Mouse (Mus musculus) erythroblast, embryonic 14.5 days (primary cell): Measurements from ENCODE around the gene Gm867. TPM values are rescaled to one million over a fixed set of nuclear protein-coding genes. Genes with fewer than 3 reads are reported as not detected.

Experiments
- H3K27me3 ChIP-seq: 2 replicates; pipeline ENCODE4 v1.6.1; 2012; ENCODE audit warnings: inconsistent platforms; ENCODE audit not compliant: control insufficient read depth
- H3K36me3 ChIP-seq: 2 replicates; pipeline ENCODE4 v1.6.1; 2012; ENCODE audit warnings: mild to moderate bottlenecking, inconsistent platforms; ENCODE audit not compliant: control insufficient read depth
- H3K4me1 ChIP-seq: 2 replicates; pipeline ENCODE4 v1.6.1; 2012; ENCODE audit warnings: inconsistent platforms; ENCODE audit not compliant: control insufficient read depth
- H3K4me3 ChIP-seq: replicated peaks from 2 replicates; pipeline ENCODE3; 2012; ENCODE audit warnings: moderate library complexity, mild to moderate bottlenecking, inconsistent platforms
- H3K9me3 ChIP-seq: 2 replicates; pipeline ENCODE4 v1.6.1; 2012; ENCODE audit warnings: low read length, inconsistent platforms, mixed read lengths; ENCODE audit not compliant: control insufficient read depth
- GATA1 ChIP-seq: IDR thresholded peaks from 2 replicates; pipeline ENCODE4 v1.6.1; 2012; ENCODE audit warnings: low read length, inconsistent platforms, mixed read lengths
- TAL1 ChIP-seq: IDR thresholded peaks from 3 replicates; pipeline ENCODE4 v1.6.1; 2012; ENCODE audit warnings: low read length, inconsistent platforms, mixed read lengths
- polyA plus RNA-seq: library from polyadenylated mRNA; stranded (reverse); fragments of >175 nt; gene quantifications from 2 replicates; pipeline ENCODE4 v1.2.3, GENCODE M21; 2012

Gene Gm867
- polyA plus RNA-seq, 1 experiment, result 5.9 TPM

GRCm38 (mm10) chr10:75949053-75950045, 8.9 kb upstream of the Gm867 start:
- no peaks in the 10 kb centered on the region for H3K36me3 ChIP-seq
- no peaks in the 10 kb centered on the region for H3K9me3 ChIP-seq
- no peak overlapping the region for H3K4me3 ChIP-seq
- TF ChIP-seq TAL1 (no peak), GATA1 (no peak)
- H3K27me3 ChIP-seq, result peaks cover 64% of the 10 kb centered on the region
- peaks cover 18% of the 10 kb centered on the region for H3K4me1 ChIP-seq

- Histone ChIP-seq H3K9me3 (no peaks in the 10 kb centered on the region), H3K36me3 (no peaks in the 10 kb centered on the region), H3K4me1 (peaks cover 19% of the 10 kb centered on the region), H3K27me3 (peaks cover 58% of the 10 kb centered on the region), H3K4me3 (no peak overlapping the region)
- no peak for TF ChIP-seq GATA1
- TF ChIP-seq TAL1, result no peak
Observed at GRCm38 (mm10) chr10:75948079-75948478, 7.6 kb upstream of the Gm867 start.

GRCm38 (mm10) chr10:75945896-75946295, 5.4 kb upstream of the Gm867 start:
- H3K36me3 ChIP-seq, result peaks cover 1% of the 10 kb centered on the region; the same call in 1 of the 2 replicates
- no peaks in the 10 kb centered on the region for H3K9me3 ChIP-seq
- no peak overlapping the region for H3K4me3 ChIP-seq
- peaks cover 25% of the 10 kb centered on the region for H3K4me1 ChIP-seq
- H3K27me3 ChIP-seq, result peaks cover 49% of the 10 kb centered on the region
- TF ChIP-seq TAL1, result no peak
- no peak for TF ChIP-seq GATA1

- TF ChIP-seq TAL1, result no peak
- TF ChIP-seq GATA1, result no peak
- peaks cover 8% of the 10 kb centered on the region for H3K36me3 ChIP-seq
- H3K4me1 ChIP-seq, result peaks cover 27% of the 10 kb centered on the region
- H3K4me3 ChIP-seq, result no peak overlapping the region
- H3K27me3 ChIP-seq, result peaks cover 43% of the 10 kb centered on the region
- no peaks in the 10 kb centered on the region for H3K9me3 ChIP-seq
Observed at GRCm38 (mm10) chr10:75945213-75945612, 4.7 kb upstream of the Gm867 start.

- H3K36me3 ChIP-seq, result peaks cover 15% of the 10 kb centered on the region
- peaks cover 33% of the 10 kb centered on the region for H3K27me3 ChIP-seq
- H3K4me1 ChIP-seq, result peaks cover 36% of the 10 kb centered on the region
- H3K9me3 ChIP-seq, result no peaks in the 10 kb centered on the region
- TF ChIP-seq TAL1 (no peak), GATA1 (no peak)
- H3K4me3 ChIP-seq, result no peak overlapping the region
Observed at GRCm38 (mm10) chr10:75944066-75944772, 3.7 kb upstream of the Gm867 start.

- Histone ChIP-seq H3K4me1 (peaks cover 45% of the 10 kb centered on the region), H3K27me3 (peaks cover 20% of the 10 kb centered on the region), H3K9me3 (no peaks in the 10 kb centered on the region), H3K4me3 (no peak within 1 kb of the TSS), H3K36me3 (peaks cover 25% of the 10 kb centered on the region)
- no peak for TF ChIP-seq GATA1
- TF ChIP-seq TAL1, result no peak
Observed at GRCm38 (mm10) chr10:75942736-75943477, 2.4 kb upstream of the Gm867 start, which contains the start of gene Vpreb3. Vpreb3 (plus strand) TSS chr10:75943057.

- no peak overlapping the region for H3K4me3 ChIP-seq
Observed at GRCm38 (mm10) chr10:75941042-75941824, 761 bp upstream of the Gm867 start.

GRCm38 (mm10) chr10:75939481-75940234, 814 bp downstream of the Gm867 start:
- Histone ChIP-seq H3K4me3 (peak overlapping the region; percentile 81), H3K9me3 (no peaks in the 10 kb centered on the region), H3K4me1 (peaks cover 76% of the 10 kb centered on the region), H3K36me3 (peaks cover 44% of the 10 kb centered on the region), H3K27me3 (peaks cover 7% of the 10 kb centered on the region)
- no peak for TF ChIP-seq TAL1
- TF ChIP-seq GATA1, result no peak

More at GRCm38 (mm10) chr10:75941042-75941824, 761 bp upstream of the Gm867 start:
- Histone ChIP-seq H3K9me3 (no peaks in the 10 kb centered on the region), H3K36me3 (peaks cover 42% of the 10 kb centered on the region), H3K4me1 (peaks cover 62% of the 10 kb centered on the region), H3K27me3 (peaks cover 13% of the 10 kb centered on the region)
- no peak for TF ChIP-seq TAL1
- TF ChIP-seq GATA1, result no peak
